Mouse (Mus musculus) embryonic facial prominence, embryonic 11.5 days (tissue): ENCODE data around the gene Avil. TPM values are rescaled to one million over a fixed set of nuclear protein-coding genes. Genes with fewer than 3 reads are reported as not detected.

Experiments
- ATAC-seq: fragments of 200-750 bp; cut with Nextera tagmentation; replicated peaks from 2 replicates; pipeline ENCODE4 v1.8.0; 2017; ENCODE audit warnings: low read depth; ENCODE audit not compliant: insufficient number of reproducible peaks, low FRiP score, low TSS enrichment
- DNase-seq: peaks from one replicate; pipeline ENCODE4 v3.0.0-alpha.2; 2015; ENCODE audit warnings: low spot score
- H3K27ac ChIP-seq: fragments of 300-500 bp; sonication (generic); replicated peaks from 2 replicates; pipeline ENCODE4 v1.5.1; 2014; ENCODE audit warnings: mild to moderate bottlenecking, low read depth, low read length, control low read depth
- H3K27me3 ChIP-seq: fragments of 300-500 bp; sonication (generic); 2 replicates; pipeline ENCODE4 v1.6.1; 2014; ENCODE audit warnings: mild to moderate bottlenecking, low read length, moderate library complexity, mixed read lengths; ENCODE audit not compliant: control insufficient read depth, insufficient read depth
- H3K36me3 ChIP-seq: fragments of 300-500 bp; sonication (generic); replicated peaks from 2 replicates; pipeline ENCODE4 v1.6.1; 2014; ENCODE audit warnings: low read depth, mild to moderate bottlenecking, low read length, moderate library complexity, mixed read lengths; ENCODE audit not compliant: control insufficient read depth, insufficient read depth
- H3K4me1 ChIP-seq: fragments of 300-500 bp; sonication (generic); 2 replicates; pipeline ENCODE4 v1.6.1; 2014; ENCODE audit warnings: low read length, mixed read lengths; ENCODE audit not compliant: control insufficient read depth, insufficient read depth
- H3K4me2 ChIP-seq: fragments of 300-500 bp; sonication (generic); 2 replicates; pipeline ENCODE4 v1.6.1; 2014; ENCODE audit warnings: low read depth, mild to moderate bottlenecking, control low read depth, low read length, moderate library complexity
- H3K4me3 ChIP-seq: fragments of 300-500 bp; sonication (generic); 2 replicates; pipeline ENCODE4 v1.5.1; 2014; ENCODE audit warnings: low read depth, low read length, control low read depth
- H3K9ac ChIP-seq: fragments of 300-500 bp; sonication (generic); replicated peaks from 2 replicates; pipeline ENCODE4 v1.6.1; 2014; ENCODE audit warnings: mild to moderate bottlenecking, control low read depth, low read length
- H3K9me3 ChIP-seq: fragments of 300-500 bp; sonication (generic); replicated peaks from 2 replicates; pipeline ENCODE4 v1.6.1; 2016; ENCODE audit warnings: mild to moderate bottlenecking, low read length, inconsistent platforms, mixed read lengths; ENCODE audit not compliant: control insufficient read depth
- whole genome bisulfite sequencing: fragments of 180-500 bp; shearing (Covaris S2); extraction: QIAGEN DNeasy Blood & Tissue Kit; methylation state at CpG from one replicate; pipeline ENCODE4 v1.1.7; 2014; 5-methylcytosine and 5-hydroxymethylcytosine counted together
- polyA plus RNA-seq: library from polyadenylated mRNA; unstranded; fragments of >200 nt; fragmentation: Nextera tagmentation; extraction: Ambion mirVana; gene quantifications from 2 replicates; pipeline ENCODE4 v1.2.1, GENCODE M21; 2014

The Avil gene
- polyA plus RNA-seq, 1 experiment from 2014 or later: 0.39 TPM

DNA sequence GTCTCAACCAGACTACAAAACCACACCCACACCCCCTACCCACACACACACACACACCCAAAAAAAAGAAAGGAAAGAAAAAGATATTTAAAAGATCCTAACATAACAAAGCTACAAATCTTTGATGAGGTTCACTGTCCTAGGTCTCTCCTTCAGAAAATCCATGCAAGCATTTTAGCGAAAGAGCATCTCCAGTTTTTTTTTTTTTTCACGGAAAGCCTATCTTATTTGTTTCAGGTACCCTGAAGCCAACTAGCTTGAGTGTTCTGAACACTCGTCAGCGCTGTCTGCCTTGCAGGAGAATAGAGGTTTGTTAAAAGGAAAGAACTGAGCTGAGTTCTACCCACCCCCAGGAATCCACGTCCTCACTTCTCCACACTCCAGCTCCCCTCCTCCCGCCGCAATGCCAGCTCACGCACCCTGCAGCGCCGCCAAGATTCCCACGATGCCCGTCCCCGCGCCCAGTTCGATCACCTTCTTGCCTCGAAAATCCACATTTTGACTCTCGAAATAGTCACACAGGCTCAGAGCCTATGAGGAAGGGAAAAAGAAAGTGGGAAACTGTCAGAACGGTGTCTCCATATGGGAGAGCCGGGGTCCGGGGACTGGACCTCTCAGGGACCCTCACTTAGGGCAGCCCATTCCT, 40.2 kb downstream of the Avil start:
- H3K27me3 ChIP-seq: no peaks in the 10 kb centered on the region
- peak overlapping the region; percentile 72 for H3K9ac ChIP-seq
- H3K4me1 ChIP-seq: no peaks in the 10 kb centered on the region
- no peaks in the 10 kb centered on the region for H3K9me3 ChIP-seq
- 2% methylated on average over 20 of the region's 20 CpGs for WGBS
- ATAC-seq (peak; percentile 44), DNase-seq (peak; percentile 16)
- peak overlapping the region; percentile 78 for H3K4me3 ChIP-seq
- H3K27ac ChIP-seq: no peak overlapping the region
- peaks cover 3% of the 10 kb centered on the region for H3K36me3 ChIP-seq
- H3K4me2 ChIP-seq: peak overlapping the region; percentile 85

- H3K4me1 ChIP-seq: no peaks in the 10 kb centered on the region
- 0% methylated on average over 27 of the region's 28 CpGs for WGBS
- H3K4me3 ChIP-seq: peak within 1 kb of the TSS; percentile 78
- ATAC-seq (peak; percentile 79), DNase-seq (peak; percentile 55)
- no peak within 1 kb of the TSS; the same call in 1 of the 2 replicates for H3K27ac ChIP-seq
- H3K4me2 ChIP-seq: peak within 1 kb of the TSS; percentile 85
- peak within 1 kb of the TSS; percentile 72 for H3K9ac ChIP-seq
- H3K27me3 ChIP-seq: no peaks in the 10 kb centered on the region
- H3K9me3 ChIP-seq: no peaks in the 10 kb centered on the region
- H3K36me3 ChIP-seq: peaks cover 3% of the 10 kb centered on the region
Measured at GRCm38 (mm10) chr10:127041274-127041766, 40.8 kb downstream of the Avil start, which contains the start of the genes Mettl1 and Eef1akmt3. TSS of gene Mettl1 (plus strand) at chr10:127041414. TSS of gene Eef1akmt3 (minus strand) at chr10:127041513.

- H3K4me3 ChIP-seq: peak overlapping the region; percentile 78
- WGBS: under 1% methylated on average over 41 of the region's 44 CpGs
- H3K27ac ChIP-seq: no peak overlapping the region; the same call in 1 of the 2 replicates
- H3K36me3 ChIP-seq: peaks cover 3% of the 10 kb centered on the region
- no peaks in the 10 kb centered on the region for H3K9me3 ChIP-seq
- peak overlapping the region; percentile 72 for H3K9ac ChIP-seq
- ATAC-seq (peak; percentile 82), DNase-seq (peak; percentile 94)
- H3K4me2 ChIP-seq: peak overlapping the region; percentile 85
- no peaks in the 10 kb centered on the region for H3K4me1 ChIP-seq
- H3K27me3 ChIP-seq: no peaks in the 10 kb centered on the region
Measured at GRCm38 (mm10) chr10:127041774-127042338, 41.3 kb downstream of the Avil start.

DNA sequence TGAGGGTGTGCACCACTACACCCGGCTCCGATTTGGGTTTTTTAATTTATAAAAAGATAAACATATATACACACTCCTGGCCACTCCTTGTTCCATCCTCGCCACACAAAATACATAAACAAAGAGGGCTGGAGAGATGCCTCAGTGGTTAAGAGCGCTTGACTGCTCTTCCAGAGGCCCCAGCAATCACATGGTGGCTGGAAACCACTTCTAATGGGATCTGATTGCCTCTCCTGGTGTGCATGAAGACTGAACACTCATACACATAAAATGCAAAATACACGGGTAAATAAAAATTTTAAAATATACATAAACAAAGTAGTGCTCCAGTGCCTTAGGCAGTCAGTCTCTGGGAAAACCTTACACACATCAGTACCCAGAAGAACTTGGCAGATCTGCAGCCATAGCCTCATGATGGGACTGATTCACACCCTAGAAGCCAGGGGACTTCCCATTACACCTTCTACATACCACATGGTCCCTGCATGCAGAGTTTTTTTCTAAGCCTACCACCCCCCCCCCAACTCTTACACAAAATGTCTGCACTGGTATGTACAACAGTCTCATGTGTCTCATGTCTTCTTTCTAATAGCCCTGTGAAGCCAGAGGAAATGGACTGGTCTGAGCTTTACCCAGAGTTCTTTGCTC, 42.1 kb downstream of the Avil start:
- no peaks in the 10 kb centered on the region for H3K4me1 ChIP-seq
- no peak overlapping the region for H3K27ac ChIP-seq
- H3K27me3 ChIP-seq: no peaks in the 10 kb centered on the region; the same call in none of the 2 replicates
- ATAC-seq: no peak
- DNase-seq: no peak
- H3K4me2 ChIP-seq: peak overlapping the region; percentile 85
- WGBS: 23% methylated on average over 5 of the region's 5 CpGs
- peak overlapping the region; percentile 72 for H3K9ac ChIP-seq
- H3K4me3 ChIP-seq: peak overlapping the region; percentile 78
- H3K36me3 ChIP-seq: peaks cover 3% of the 10 kb centered on the region
- no peaks in the 10 kb centered on the region for H3K9me3 ChIP-seq

GRCm38 (mm10) chr10:127043187-127043586, 42.7 kb downstream of the Avil start:
- Histone ChIP-seq H3K27ac (no peak overlapping the region), H3K4me2 (peak overlapping the region; percentile 85; the same call in 1 of the 2 replicates), H3K9ac (no peak overlapping the region), H3K9me3 (no peaks in the 10 kb centered on the region), H3K4me1 (no peaks in the 10 kb centered on the region), H3K27me3 (peaks cover 6% of the 10 kb centered on the region), H3K4me3 (no peak overlapping the region), H3K36me3 (peaks cover 3% of the 10 kb centered on the region)
- WGBS: 78% methylated on average over 6 of the region's 6 CpGs
- ATAC-seq (no peak), DNase-seq (no peak)

DNA sequence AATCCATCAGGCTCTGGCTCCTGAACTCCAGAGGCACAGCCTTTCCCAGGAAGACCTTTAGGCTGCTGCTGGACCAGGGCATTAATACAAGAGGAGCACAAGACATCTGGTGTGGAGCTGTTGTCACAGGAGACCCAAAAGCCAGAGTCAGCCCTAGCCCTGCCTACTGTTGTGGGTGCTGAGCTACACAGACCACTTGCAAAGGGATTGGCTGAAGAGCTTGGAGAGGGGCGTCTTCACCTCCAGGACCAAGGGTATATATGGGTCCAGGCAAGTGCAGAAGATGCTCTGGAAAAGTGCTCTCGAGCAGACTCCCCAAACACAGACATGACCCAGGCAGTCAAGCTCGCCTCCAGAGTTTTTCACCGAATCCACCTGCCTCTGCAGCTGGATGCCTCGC, 47.4 kb downstream of the Avil start, which contains the start of gene Cyp27b1:
TSS of gene Cyp27b1 (plus strand) at position 297 of the 400 bp plus-strand sequence.
- Histone ChIP-seq H3K9ac (no peak within 1 kb of the TSS), H3K27me3 (peaks cover 36% of the 10 kb centered on the region), H3K4me3 (no peak within 1 kb of the TSS), H3K4me2 (no peak within 1 kb of the TSS), H3K9me3 (no peaks in the 10 kb centered on the region), H3K27ac (no peak within 1 kb of the TSS), H3K36me3 (peaks cover 3% of the 10 kb centered on the region), H3K4me1 (no peaks in the 10 kb centered on the region)
- DNase-seq (no peak), ATAC-seq (no peak)
- WGBS: 28% methylated on average over 5 of the region's 5 CpGs

DNA sequence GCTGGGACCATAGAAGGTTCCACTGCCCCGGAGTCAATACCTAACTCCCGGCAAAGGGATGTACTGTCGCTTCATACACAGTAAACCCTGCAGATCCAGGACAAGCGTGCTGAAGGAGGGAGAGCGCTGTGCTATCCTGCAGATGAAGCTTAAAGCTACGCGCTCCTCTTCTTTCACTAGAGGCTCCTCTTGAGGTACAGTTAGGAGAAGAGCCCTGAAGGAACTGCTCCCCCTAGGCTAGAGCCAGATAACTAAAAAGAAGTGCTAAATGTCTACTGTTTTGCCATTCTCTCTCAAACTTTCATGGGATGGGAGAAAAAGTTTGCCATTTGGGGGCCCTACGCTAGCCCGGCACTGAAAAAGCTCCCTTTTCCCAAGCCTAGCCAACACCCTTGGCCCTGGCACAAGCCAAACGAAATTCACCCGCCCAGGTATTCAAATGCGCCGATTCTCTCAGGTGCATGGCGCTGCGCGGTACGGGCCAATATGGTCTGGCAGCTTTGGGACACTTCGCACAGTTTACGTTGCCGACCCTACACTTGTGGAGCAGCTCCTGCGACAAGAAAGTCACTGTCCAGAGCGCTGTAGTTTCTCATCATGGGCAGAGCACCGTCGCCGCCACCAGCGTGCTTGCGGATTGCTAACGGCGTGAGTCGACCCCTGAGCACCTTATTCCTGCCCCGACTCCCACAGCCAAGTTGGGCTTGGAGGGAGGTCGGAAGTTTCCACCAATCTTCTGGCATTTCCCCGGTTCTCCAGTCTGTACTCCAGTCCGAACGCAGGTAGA, 48.3 kb downstream of the Avil start:
- H3K4me2 ChIP-seq: no peak overlapping the region
- no peak overlapping the region; the same call in 1 of the 2 replicates for H3K9ac ChIP-seq
- no peak overlapping the region for H3K27ac ChIP-seq
- WGBS: 5% methylated on average over 35 of the region's 35 CpGs
- H3K36me3 ChIP-seq: peaks cover 3% of the 10 kb centered on the region
- ATAC-seq: no peak
- H3K4me3 ChIP-seq: no peak overlapping the region
- no peaks in the 10 kb centered on the region for H3K4me1 ChIP-seq
- DNase-seq: no peak
- peaks cover 36% of the 10 kb centered on the region for H3K27me3 ChIP-seq
- no peaks in the 10 kb centered on the region for H3K9me3 ChIP-seq
